Mouse (Mus musculus): ENCODE results near the gene Zbed5.
"Not testable (repeated sequence)": the region's sequence is repeated elsewhere in the genome, so short reads cannot be mapped to it uniquely, and the experiment has no call there.

Zbed5 gene

GRCm38 (mm10) chr5:129895198-129896088 is at the start of gene Zbed5:
Gene Zbed5 (plus strand): TSS chr5:129895723.
- peak; percentile 87 for DNase-seq

DNA sequence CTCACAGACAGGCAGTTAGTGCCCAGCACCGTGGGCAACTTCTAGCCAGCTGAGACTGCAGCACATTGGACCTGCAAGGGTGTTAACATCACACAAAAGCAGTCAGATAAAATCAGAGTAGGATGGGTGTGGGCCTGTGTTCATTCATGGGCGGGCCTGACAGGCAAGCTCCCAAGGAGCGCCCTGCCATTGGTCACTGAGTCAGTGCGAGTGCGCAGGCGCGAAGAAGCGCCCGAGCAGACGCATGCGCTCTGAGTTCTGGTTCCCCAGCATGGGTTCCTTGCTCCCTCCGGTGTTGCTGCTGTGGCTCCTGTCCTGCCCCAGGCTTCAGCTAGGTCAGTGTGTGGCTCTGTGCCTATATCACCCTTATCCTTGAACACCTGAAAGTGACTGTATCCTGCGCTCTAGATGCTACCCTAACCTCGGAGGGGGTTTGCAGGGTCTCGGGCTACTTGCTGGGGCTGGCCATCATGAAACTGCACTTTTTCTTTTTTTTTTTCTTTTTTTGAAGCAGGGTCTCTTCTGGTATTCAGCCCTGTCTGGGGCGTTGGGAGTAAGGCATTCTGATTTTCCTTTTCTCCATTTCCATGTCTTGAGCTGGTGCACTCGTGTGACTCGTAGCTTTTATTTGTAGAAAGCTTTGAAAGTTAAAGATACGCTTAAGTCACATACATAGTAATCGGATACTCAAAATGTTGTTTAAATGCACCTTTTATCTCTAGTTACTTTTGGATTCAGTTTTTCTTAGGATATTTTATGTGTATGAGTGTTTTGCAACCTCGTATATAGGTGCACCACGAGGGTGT is 48.6 kb upstream of the Zbed5 start, which contains the start of gene Sumf2:
Gene Sumf2, plus strand, starts transcription at position 235 of the 806 bp plus-strand sequence.
- DNase-seq = peak; percentile 95

GRCm38 (mm10) chr5:129847558-129847820 is 48.0 kb upstream of the Zbed5 start:
- DNase-seq = no peak

DNA sequence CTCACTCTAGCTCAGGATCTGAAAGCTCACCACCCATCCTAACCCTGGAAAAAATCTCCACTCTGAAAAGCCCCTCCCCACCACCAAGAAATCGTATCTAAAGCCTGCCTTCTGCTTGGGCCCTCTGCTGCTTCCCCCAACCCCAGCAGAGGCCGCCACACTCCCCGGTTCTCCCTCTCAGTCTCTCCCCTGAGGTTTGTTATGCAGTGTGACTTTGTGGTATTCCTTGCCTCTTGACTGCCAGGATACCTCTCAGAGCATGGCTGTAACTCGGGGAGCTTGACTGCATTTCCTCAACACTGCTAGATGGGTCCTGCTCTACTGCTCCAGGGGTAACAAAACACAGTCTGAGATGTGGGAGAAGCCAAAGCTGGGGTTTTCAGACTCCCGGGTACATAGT is 40.4 kb upstream of the Zbed5 start:
- DNase-seq = no peak

DNA sequence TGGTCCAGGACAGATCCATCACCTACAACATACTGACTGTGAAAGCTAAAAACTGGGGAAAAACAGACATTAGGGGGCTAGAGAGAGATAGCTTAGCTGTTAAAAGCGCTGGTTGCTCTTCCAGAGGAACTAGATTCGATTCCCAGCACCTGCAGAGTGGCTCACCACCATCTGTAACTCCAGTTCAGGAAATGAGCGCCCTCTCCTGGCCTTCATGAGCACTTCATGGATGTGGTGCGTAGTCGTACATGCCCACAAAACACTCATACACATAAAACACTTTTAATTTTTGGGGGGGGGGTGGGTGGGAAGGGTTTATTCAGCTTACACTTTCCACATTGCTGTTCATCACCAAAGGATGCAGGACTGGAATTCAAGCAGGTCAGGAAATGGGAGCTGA is 39.1 kb upstream of the Zbed5 start:
- DNase-seq = no peak

- no peak for DNase-seq
Observed at GRCm38 (mm10) chr5:129862325-129862724, 33.2 kb upstream of the Zbed5 start.

- no peak for DNase-seq
Observed at GRCm38 (mm10) chr5:129864467-129864866, 31.1 kb upstream of the Zbed5 start.

- DNase-seq = no peak
Observed at GRCm38 (mm10) chr5:129865841-129866240, 29.7 kb upstream of the Zbed5 start.

GRCm38 (mm10) chr5:129869238-129869995 is 26.1 kb upstream of the Zbed5 start:
- no peak for DNase-seq

DNA sequence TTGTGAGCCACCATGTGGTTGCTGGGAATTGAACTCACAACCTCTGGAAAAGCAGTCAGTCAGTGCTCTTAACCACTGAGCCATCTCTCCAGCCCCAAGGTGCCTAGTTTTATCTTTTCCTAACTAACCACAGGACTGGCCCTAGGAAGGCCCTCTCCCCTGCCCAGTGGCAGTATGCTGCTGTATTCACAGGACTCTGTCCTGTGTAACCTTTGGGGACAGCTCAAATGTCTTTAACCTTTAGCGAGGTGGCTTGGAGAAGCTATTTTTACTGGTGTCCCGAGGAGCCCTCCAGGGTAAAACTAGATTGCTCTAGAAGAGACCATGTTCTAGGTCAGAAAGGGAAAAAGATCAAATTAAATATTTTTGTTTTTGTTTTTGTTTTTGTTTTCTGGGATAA is 24.3 kb upstream of the Zbed5 start:
- no peak for DNase-seq

- no peak for DNase-seq
Observed at GRCm38 (mm10) chr5:129873942-129874341, 21.6 kb upstream of the Zbed5 start.

GRCm38 (mm10) chr5:129875098-129875497 is 20.4 kb upstream of the Zbed5 start:
- DNase-seq = no peak

DNA sequence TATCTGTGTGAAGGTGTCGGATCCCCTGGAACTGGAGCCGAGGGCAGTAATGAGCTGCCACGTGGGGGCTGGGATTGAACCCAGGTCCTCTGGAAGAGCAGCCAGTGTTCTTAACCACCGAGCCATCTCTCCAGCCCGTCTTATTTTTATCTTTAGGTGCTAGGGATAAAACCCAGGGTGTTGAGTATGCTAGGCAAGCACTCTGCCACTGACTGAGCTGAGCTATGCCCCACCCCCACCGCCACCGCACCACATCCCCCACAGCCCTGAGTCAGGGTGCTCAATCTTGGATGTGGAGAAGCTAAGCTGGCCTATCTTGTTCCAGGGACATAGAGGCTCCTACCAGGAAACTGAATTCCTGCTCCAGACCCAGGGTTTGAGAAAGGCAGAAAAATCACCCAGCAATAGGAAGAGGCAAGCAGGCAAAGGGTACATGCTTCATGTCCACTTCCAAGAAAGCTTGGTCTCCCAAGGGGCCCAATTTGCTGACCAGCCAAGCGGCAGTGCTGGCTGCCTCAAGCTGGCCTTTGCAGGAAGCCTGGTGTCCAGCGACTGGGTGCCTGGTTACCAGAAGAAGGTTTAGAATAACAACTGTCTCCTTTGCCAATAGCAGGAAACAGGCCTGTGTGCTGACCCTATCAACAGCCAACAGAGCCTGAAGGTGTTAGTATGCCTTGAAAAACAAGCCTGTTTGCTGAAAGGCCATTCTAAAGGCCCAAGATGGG is 17.6 kb upstream of the Zbed5 start:
- no peak for DNase-seq

DNA sequence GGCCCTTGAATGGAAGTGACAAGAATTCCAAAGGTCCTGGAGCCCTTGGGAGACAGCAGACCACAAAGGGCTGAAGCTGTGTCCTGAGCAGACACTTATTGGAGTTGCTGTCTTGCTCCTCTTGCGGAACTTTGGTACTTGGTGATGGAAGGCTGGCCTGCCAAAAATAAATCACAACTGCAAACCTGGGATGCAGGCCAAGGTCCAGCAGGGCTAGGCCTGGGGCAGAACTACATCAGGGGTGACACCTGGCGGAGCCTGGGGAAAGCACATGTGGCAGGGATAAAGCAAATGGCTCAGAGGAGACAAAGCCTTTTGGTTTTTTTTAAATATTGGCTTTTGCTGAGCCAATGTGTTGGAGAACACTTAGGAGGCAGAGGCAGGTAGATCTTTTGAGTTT is 16.6 kb upstream of the Zbed5 start:
- DNase-seq = peak; percentile 39

- no peak for DNase-seq
Observed at GRCm38 (mm10) chr5:129879888-129880287, 15.6 kb upstream of the Zbed5 start.

DNA sequence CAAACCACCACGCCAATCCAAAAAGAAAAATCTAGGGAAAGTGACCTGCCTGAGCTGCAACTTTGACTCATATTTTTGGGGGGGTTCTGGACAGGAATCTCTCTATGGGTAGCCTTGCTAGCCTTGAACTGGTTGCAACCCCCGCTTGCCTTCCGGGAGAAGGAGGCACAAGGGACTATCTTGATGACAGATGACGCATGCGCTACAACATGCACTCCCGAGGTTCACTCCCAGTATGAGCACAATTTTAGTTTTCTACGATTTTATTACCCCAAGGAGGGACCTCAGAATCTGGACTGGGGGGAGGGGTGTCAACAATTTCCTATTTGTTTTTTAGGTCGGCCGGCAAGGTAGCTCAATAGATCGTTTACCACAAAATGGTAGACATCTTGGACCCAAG is 9.3 kb upstream of the Zbed5 start:
- DNase-seq = peak; percentile 30

DNA sequence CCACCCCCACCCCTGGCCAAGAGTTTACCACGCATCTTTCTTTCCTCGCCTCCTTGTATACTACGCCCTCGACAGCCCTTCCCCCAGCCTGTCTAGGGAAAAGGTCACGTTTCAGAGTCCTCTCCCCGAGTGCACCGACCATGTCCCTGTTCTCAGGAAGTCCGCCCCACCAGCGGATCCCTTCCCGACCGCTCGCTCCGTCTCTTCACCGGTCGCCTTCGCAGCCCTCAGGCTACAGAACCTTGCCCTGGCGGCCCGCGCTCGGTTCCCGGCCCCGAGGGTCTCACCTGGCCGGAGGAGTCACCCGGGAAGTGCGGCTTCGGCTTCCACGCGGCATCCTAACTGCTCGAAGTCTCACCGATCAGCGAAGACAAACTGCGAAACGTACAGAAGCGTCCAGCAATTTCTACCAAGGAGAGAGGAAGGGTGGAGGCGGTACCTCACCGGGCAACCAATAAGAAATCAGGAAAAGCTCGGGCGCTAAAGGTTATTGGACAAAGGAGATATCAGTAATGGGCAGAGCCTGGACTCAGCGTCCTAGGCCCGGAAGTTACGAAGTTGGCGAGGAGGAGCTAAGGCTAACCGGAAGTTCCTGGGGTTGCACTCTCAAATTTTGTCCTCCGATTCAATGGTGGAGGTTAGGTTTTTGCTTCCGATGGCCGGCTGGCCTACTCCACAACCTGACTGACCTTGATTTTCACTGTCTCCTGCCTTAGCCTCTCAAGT is 8.4 kb upstream of the Zbed5 start, which contains the start of gene Chchd2:
Gene Chchd2, minus strand, starts transcription at position 560 of the 726 bp plus-strand sequence.
- DNase-seq = peak; percentile 97

DNA sequence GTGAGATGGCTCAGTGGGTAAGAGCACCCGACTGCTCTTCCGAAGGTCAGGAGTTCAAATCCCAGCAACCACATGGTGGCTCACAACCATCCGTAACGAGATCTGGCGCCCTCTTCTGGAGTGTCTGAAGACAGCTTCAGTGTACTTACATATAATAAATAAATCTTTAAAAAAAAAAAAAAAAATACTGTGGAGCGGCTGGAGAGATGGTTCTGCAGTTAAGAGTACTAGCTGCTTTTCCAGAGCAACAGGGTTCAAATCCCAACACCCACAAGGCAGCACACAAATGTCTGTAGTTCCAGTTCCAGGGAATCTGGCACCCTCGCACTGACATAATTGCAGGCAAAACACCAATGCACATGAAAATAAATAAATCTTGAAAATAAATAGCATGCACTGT is 5.1 kb upstream of the Zbed5 start:
- DNase-seq = not testable (repeated sequence)

DNA sequence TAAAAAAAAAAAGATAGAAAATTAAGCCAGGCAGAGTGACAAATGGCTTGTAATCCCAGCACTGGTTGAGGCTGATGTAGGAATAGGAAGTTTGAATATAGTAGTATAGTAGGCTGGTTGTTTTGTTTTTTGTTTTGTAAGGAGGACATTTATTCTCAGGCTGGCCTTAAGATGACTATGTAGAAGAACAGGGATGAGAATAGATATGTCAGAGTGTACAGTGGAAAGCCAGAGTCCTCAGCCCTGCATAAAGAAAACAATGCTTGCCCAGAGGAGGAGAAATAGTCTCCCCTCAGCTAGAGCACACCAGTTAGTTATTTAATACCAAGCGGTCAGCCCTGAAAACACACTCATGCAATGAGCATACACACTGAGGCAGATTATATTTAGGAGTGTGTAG is 2.9 kb downstream of the Zbed5 start, which contains the start of gene Phkg1:
Gene Phkg1, minus strand, starts transcription at position 101 of the 400 bp plus-strand sequence.
- no peak for DNase-seq

DNA sequence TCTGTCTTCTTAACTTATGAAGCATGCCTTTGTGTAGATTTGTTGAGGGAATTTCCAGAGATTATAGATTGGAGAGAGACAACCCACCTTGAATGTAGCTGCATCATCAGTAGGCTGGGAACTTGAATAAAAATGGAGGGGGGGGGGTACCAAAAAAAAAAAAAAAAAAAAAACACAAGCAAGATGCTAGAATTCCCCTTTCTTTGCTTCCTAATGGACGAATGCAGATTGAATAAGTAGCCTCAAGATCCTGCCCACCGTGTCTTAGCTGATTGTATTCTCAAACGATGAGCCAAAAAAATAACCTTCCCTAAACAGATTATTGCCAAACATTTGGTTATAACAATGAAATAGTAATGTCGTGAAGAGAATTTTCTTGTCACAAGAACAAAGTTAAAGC is 12.3 kb downstream of the Zbed5 start:
- no peak for DNase-seq

DNA sequence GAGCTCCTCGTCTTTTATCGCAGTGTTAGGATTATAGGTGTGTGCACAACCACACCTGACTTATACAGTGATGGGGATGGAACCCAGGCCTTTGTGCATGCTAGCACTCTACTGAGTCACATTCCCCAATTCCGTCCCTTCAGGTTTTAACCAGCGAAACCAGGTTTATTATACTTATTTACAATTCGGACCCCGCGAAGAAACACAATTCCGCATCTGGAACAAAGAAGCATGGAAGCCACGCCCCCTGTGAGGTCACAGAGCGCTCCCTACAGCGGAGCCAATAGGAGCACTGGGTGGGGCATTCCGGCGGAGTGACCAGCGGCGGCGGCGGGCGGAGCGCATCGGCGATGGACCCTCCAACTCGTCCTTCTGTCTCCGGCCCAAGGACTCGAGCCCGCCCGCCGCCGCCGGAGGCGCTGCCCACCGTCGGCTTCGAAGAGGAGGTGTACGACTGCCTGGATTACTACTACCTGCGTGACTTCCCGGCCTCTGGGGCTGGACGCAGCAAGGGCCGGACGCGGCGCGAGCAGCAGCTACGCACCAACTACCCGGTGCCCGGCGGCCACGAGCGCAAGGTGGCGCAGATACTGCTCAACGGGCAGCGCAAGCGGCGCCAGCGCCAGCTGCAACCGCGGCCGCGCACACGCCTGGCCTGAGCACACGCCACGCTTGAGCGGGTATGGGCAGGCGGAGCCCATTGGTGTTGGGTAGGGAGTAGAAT is 12.9 kb downstream of the Zbed5 start, which contains the start of gene Nupr1l:
Gene Nupr1l, plus strand, starts transcription at position 299 of the 724 bp plus-strand sequence.
- DNase-seq = peak; percentile 85

All from cerebellum, adult 9-11 months (tissue).